Mouse (Mus musculus) MEL (cell line): ENCODE results near the gene Rnd1.

Source experiments
- CHD1 ChIP-seq: IDR thresholded peaks from 2 replicates; pipeline ENCODE4 v1.6.1; 2012; ENCODE audit warnings: low read depth, mild to moderate bottlenecking, inconsistent platforms, low read length, improper control_type of control experiment
- CTCF ChIP-seq, 3 experiments: IDR thresholded peaks in 2 of 3; conservative IDR thresholded peaks in 1 of 3; 2 replicates each; pipeline ENCODE4 v1.5.1; 2011 to 2012; ENCODE audit warnings: low read length in 3 of 3, low read depth in 2 of 3, mild to moderate bottlenecking in 2 of 3, improper control_type of control experiment in 1 of 3, inconsistent platforms in 1 of 3, mixed read lengths in 1 of 3, moderate library complexity in 1 of 3; ENCODE audit not compliant: control insufficient read depth in 1 of 3, insufficient read depth in 1 of 3, poor library complexity in 1 of 3, severe bottlenecking in 1 of 3
- ELF1 ChIP-seq: IDR thresholded peaks from 2 replicates; pipeline ENCODE4 v1.6.1; 2014; ENCODE audit warnings: low read depth, mild to moderate bottlenecking, inconsistent platforms, low read length, improper control_type of control experiment, moderate library complexity
- EP300 ChIP-seq, 2 experiments: IDR thresholded peaks; 2 replicates each; pipeline ENCODE4 v1.6.1; 2011; ENCODE audit warnings: improper control_type of control experiment in 2 of 2, low read length in 2 of 2, low read depth in 1 of 2, mild to moderate bottlenecking in 1 of 2
- ETS1 ChIP-seq: IDR thresholded peaks from 2 replicates; pipeline ENCODE4 v1.6.1; 2012; ENCODE audit warnings: low read depth, mild to moderate bottlenecking, inconsistent platforms, low read length, improper control_type of control experiment, moderate library complexity
- GATA1 ChIP-seq: IDR thresholded peaks from 2 replicates; pipeline ENCODE4 v1.6.1; 2011; ENCODE audit warnings: low read depth, low read length, improper control_type of control experiment
- HCFC1 ChIP-seq: IDR thresholded peaks from 2 replicates; pipeline ENCODE4 v1.6.1; 2012; ENCODE audit warnings: low read depth, mild to moderate bottlenecking, inconsistent platforms, low read length, improper control_type of control experiment, moderate library complexity
- MEF2A ChIP-seq: IDR thresholded peaks from 2 replicates; pipeline ENCODE4 v1.6.1; 2014; ENCODE audit warnings: low read depth, mild to moderate bottlenecking, inconsistent platforms, low read length, improper control_type of control experiment; ENCODE audit not compliant: poor library complexity, insufficient replicate concordance, severe bottlenecking; ENCODE audit errors: extremely low read depth
- POLR2A ChIP-seq, 2 experiments: IDR thresholded peaks; 2 replicates each; pipeline ENCODE4 v1.6.1; 2011 to 2012; ENCODE audit warnings: low read length in 2 of 2, mild to moderate bottlenecking in 2 of 2, control low read depth in 1 of 2, improper control_type of control experiment in 1 of 2, low read depth in 1 of 2, moderate library complexity in 1 of 2; ENCODE audit not compliant: control insufficient read depth in 1 of 2, insufficient read depth in 1 of 2, poor library complexity in 1 of 2
- RCOR1 ChIP-seq: IDR thresholded peaks from 2 replicates; pipeline ENCODE4 v1.6.1; 2012; ENCODE audit warnings: low read depth, mild to moderate bottlenecking, inconsistent platforms, low read length, improper control_type of control experiment
- TCF12 ChIP-seq: IDR thresholded peaks from 2 replicates; pipeline ENCODE4 v1.6.1; 2014; ENCODE audit warnings: low read depth, mild to moderate bottlenecking, inconsistent platforms, low read length, improper control_type of control experiment, moderate library complexity
- USF1 ChIP-seq: IDR thresholded peaks from 2 replicates; pipeline ENCODE4 v1.6.1; 2014; ENCODE audit warnings: low read depth, mild to moderate bottlenecking, inconsistent platforms, low read length, improper control_type of control experiment, moderate library complexity
- ZC3H11A ChIP-seq: IDR thresholded peaks from 2 replicates; pipeline ENCODE4 v1.6.1; 2012; ENCODE audit warnings: low read depth, mild to moderate bottlenecking, inconsistent platforms, low read length, improper control_type of control experiment
- ZKSCAN1 ChIP-seq: IDR thresholded peaks from 2 replicates; pipeline ENCODE4 v1.6.1; 2012; ENCODE audit warnings: low read depth, mild to moderate bottlenecking, inconsistent platforms, low read length, improper control_type of control experiment, moderate library complexity

DNA sequence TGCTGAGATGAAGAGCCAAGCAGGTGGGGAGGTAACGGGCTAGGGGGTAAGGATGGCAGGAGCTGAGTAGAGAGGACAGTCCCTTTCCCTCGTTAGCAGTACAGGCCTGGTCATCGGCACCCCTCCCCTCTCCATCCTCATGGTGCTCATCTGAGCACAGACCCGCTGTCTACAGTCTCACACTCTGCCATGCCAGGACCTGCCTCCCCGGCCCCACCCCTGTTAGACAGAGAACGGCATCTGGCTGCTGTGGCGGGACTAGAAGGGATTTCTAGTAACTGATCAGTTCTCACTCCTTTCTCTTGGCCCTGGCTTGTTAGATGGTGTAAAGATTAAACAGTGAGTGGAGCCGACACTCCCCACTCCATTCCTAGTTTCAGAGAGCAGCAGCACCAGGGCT is 30.5 kb downstream of the Rnd1 start:
- TF ChIP-seq POLR2A (IDR thresholded peaks at IDR 0.05; ENCODE audit: control insufficient read depth in 1 of 2, insufficient read depth in 1 of 2, low read depth in 1 of 2, low read length in 2 of 2, poor library complexity in 1 of 2) (no peak), HCFC1 (no peak), ETS1 (no peak), RCOR1 (no peak), TCF12 (no peak), ZC3H11A (no peak), EP300 (IDR thresholded peaks at IDR 0.05; ENCODE audit: low read depth in 1 of 2, low read length in 2 of 2) (no peak), ELF1 (no peak), ZKSCAN1 (no peak), USF1 (no peak), CTCF (IDR thresholded peaks at IDR 0.05 in 2 of 3, conservative IDR thresholded peaks at IDR 0.05 in 1 of 3; ENCODE audit: control insufficient read depth in 1 of 3, insufficient read depth in 1 of 3, low read depth in 2 of 3, low read length in 3 of 3, poor library complexity in 1 of 3, severe bottlenecking in 1 of 3) (no peak), GATA1 (no peak), CHD1 (no peak), MEF2A (no peak)
